Comparison of ENCODE assay signal across 8 mouse cellular contexts in genomic region chr5:135251079-135251454, GRCm38 (mm10). TPM values are rescaled to one million over a fixed set of nuclear protein-coding genes. Genes with fewer than 3 reads are reported as not detected.
DNase-seq lines count a peak whose midpoint lies in the region; ATAC-seq and TF ChIP-seq lines count a peak whose summit lies in the region.

Gene Fzd9 (minus strand): TSS chr5:135251230.

- TF ChIP-seq POLR2A in kidney, adult 2 months (IDR thresholded peaks at IDR 0.05; ENCODE audit: low read depth, low read length), result no peak

- peak within 1 kb of the TSS; percentile 72 for H3K9ac ChIP-seq in embryonic facial prominence, embryonic 14.5 days (ENCODE audit: low read depth, low read length)
- peak within 1 kb of the TSS; percentile 75 for H3K9ac ChIP-seq in midbrain, embryonic 12.5 days (replicated peaks)

- peaks cover 15% of the 10 kb centered on the region for H3K4me1 ChIP-seq in embryonic facial prominence, embryonic 14.5 days (ENCODE audit: control insufficient read depth, insufficient read depth, low read length)
- no peaks in the 10 kb centered on the region for H3K4me1 ChIP-seq in kidney, adult 2 months (ENCODE audit: control insufficient read depth, insufficient read depth, low read length)
- peaks cover 38% of the 10 kb centered on the region for H3K4me1 ChIP-seq in limb, embryonic 10.5 days
- H3K4me1 ChIP-seq in midbrain, embryonic 12.5 days, result peaks cover 69% of the 10 kb centered on the region

- peak; percentile 91 to 93 for DNase-seq in adrenal gland, postnatal 36 days
- DNase-seq in embryonic facial prominence, embryonic 14.5 days (ENCODE audit: low spot score), result peak; percentile 93
- DNase-seq in heart, adult 8-10 months (ENCODE audit: low spot score), result peak; percentile 65
- DNase-seq in kidney, adult 2 months, result peak; percentile 83
- DNase-seq in limb, embryonic 10.5 days (ENCODE audit: low spot score), result peak; percentile 95
- DNase-seq in skeletal muscle tissue, adult 2 months (ENCODE audit: low read depth, low spot score), result peak; percentile 62
- no peak for DNase-seq in adipocyte (ENCODE audit: low spot score)

- H3K4me2 ChIP-seq in embryonic facial prominence, embryonic 14.5 days (ENCODE audit: low read depth, low read length), result peak within 1 kb of the TSS; percentile 98
- H3K4me2 ChIP-seq in midbrain, embryonic 12.5 days (replicated peaks), result peak within 1 kb of the TSS; percentile 94

- peaks cover 13% of the 10 kb centered on the region for H3K36me3 ChIP-seq in embryonic facial prominence, embryonic 14.5 days (ENCODE audit: control insufficient read depth, insufficient read depth, low read length)
- H3K36me3 ChIP-seq in kidney, adult 2 months (ENCODE audit: control insufficient read depth, insufficient read depth, low read length), result no peaks in the 10 kb centered on the region
- H3K36me3 ChIP-seq in limb, embryonic 10.5 days, result peaks cover 13% of the 10 kb centered on the region
- H3K36me3 ChIP-seq in midbrain, embryonic 12.5 days, result peaks cover 5% of the 10 kb centered on the region

- H3K27me3 ChIP-seq in embryonic facial prominence, embryonic 14.5 days (replicated peaks; ENCODE audit: control insufficient read depth, insufficient read depth, low read length), result peaks cover 22% of the 10 kb centered on the region
- no peaks in the 10 kb centered on the region for H3K27me3 ChIP-seq in kidney, adult 2 months (replicated peaks; ENCODE audit: control insufficient read depth, insufficient read depth, low read length)
- peaks cover 44% of the 10 kb centered on the region for H3K27me3 ChIP-seq in limb, embryonic 10.5 days (ENCODE audit: low read depth, poor library complexity, severe bottlenecking)
- H3K27me3 ChIP-seq in midbrain, embryonic 12.5 days, result peaks cover 20% of the 10 kb centered on the region

- WGBS in embryonic facial prominence, embryonic 14.5 days, result 0% methylated on average over 25 of the region's 51 CpGs
- under 1% methylated on average over 50 of the region's 51 CpGs for WGBS in kidney, adult 2 months
- WGBS in limb, embryonic 10.5 days, result under 1% methylated on average over 51 of the region's 51 CpGs
- under 1% methylated on average over 51 of the region's 51 CpGs for WGBS in midbrain, embryonic 12.5 days

- H3K9me3 ChIP-seq in embryonic facial prominence, embryonic 14.5 days (ENCODE audit: control insufficient read depth, low read length), result no peaks in the 10 kb centered on the region
- no peaks in the 10 kb centered on the region for H3K9me3 ChIP-seq in limb, embryonic 10.5 days (replicated peaks)
- H3K9me3 ChIP-seq in midbrain, embryonic 12.5 days, result peaks cover 1% of the 10 kb centered on the region; the same call in 1 of the 2 replicates

- H3K4me3 ChIP-seq in embryonic facial prominence, embryonic 14.5 days (ENCODE audit: low read depth, low read length), result peak within 1 kb of the TSS; percentile 68
- H3K4me3 ChIP-seq in kidney, adult 2 months (ENCODE audit: insufficient read depth, low read depth, low read length), result peak within 1 kb of the TSS; percentile 44
- peak within 1 kb of the TSS; percentile 64 for H3K4me3 ChIP-seq in limb, embryonic 10.5 days
- peak within 1 kb of the TSS; percentile 63 for H3K4me3 ChIP-seq in midbrain, embryonic 12.5 days

- ATAC-seq in embryonic facial prominence, embryonic 14.5 days (ENCODE audit: low read depth), result peak; percentile 84
- peak; percentile 59 for ATAC-seq in midbrain, embryonic 12.5 days (ENCODE audit: low FRiP score, low read depth)

- H3K27ac ChIP-seq in embryonic facial prominence, embryonic 14.5 days (replicated peaks; ENCODE audit: low read depth, low read length), result no peak within 1 kb of the TSS
- H3K27ac ChIP-seq in kidney, adult 2 months (ENCODE audit: insufficient read depth, low read depth, low read length), result no peak within 1 kb of the TSS
- peak within 1 kb of the TSS; percentile 61 for H3K27ac ChIP-seq in limb, embryonic 10.5 days
- H3K27ac ChIP-seq in midbrain, embryonic 12.5 days (replicated peaks), result peak within 1 kb of the TSS; percentile 35; the same call in 1 of the 2 replicates

- TF ChIP-seq CTCF in kidney, adult 2 months (conservative IDR thresholded peaks at IDR 0.05; ENCODE audit: insufficient read depth, insufficient read length, low read depth, low read length), result no peak

RNA-seq across cellular contexts. Expression of gene Fzd9, which starts in this region (rescaled TPM):
- 1 to 10 TPM; 3.7 to 6.3 TPM for total RNA-seq in adrenal gland, postnatal 36 days (2021)
- polyA plus RNA-seq in embryonic facial prominence, embryonic 14.5 days (2014; fragmentation: Nextera tagmentation; extraction: Ambion mirVana), result 21.6 and 21.7 TPM in 2 replicates
- total RNA-seq in heart, adult 8-10 months (2022), result 1 to 10 TPM; 1.3 to 1.9 (median 1.6) TPM
- 0.67 and 0.83 TPM in 2 replicates for polyA plus RNA-seq in kidney, adult 2 months (2012; rRNA removed)
- polyA plus RNA-seq in limb, embryonic 10.5 days (2016; fragmentation: Nextera tagmentation; extraction: Ambion mirVana), result 0.25 and 1.7 TPM in 2 replicates
- 12.2 and 14.6 TPM in 2 replicates for polyA plus RNA-seq in midbrain, embryonic 12.5 days (2016; fragmentation: Nextera tagmentation; extraction: Ambion mirVana)

Comparison
In these comparisons a context has a peak if more than half of its experiments do, and no peak if none do; other contexts are left out.
1. Peak in DNase-seq and H3K4me3 ChIP-seq in kidney, adult 2 months; RNA of the gene not detected or under 1 TPM.
2. H3K27ac ChIP-seq: peak in limb, embryonic 10.5 days (single experiment) and midbrain, embryonic 12.5 days (single experiment); none in embryonic facial prominence, embryonic 14.5 days (single experiment) and kidney, adult 2 months (single experiment).
3. Peak in every context shown above with its lines, with median percentiles within 50 percentile points of each other: H3K4me3 ChIP-seq.